Mouse (Mus musculus): Measurements from ENCODE around the gene Dnaja4.
"Not testable (repeated sequence)": the region's sequence is repeated elsewhere in the genome, so short reads cannot be mapped to it uniquely, and the experiment has no call there.

Dnaja4 gene

DNA sequence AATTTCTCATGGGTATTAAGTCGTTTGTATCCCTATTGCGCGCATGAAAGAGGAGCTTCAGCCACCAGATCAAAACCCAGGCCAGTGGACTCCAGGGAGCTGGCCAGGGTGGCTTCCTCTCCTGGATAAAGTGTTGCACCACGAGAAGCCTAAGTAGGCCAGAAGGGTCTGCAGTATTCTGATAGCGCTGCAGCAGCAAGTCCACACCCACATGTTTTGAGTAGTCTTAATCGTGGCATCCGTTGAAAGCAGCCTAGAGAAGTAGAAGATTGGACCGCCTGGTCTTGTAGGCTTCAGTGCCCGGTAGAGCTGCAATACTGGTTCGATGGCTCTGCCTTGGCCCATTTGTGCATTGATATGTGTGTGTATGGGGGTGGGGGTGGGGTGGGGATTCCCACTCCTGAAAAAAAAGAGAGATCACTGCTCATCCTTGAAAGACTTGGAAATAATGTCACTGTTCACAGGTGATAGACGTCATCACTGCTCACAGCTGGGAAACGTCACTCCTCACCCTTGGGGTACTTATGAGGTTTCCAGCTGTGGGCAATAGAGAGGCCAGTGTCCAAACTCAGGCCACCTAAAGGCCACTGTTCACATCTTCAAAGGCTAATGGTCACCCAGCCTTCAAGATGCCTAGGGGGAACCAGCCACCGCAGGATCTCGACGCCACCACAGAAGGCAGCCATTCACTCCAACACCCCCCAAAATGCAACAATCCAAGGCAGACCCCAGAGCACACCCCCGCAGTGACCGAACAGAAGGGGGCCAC, at the start of gene Dnaja4:
TSS of gene Dnaja4 (plus strand) at position 556 of the 769 bp plus-strand sequence.
- DNase-seq (ENCODE audit: low spot score in 2 of 2), result no peak

DNA sequence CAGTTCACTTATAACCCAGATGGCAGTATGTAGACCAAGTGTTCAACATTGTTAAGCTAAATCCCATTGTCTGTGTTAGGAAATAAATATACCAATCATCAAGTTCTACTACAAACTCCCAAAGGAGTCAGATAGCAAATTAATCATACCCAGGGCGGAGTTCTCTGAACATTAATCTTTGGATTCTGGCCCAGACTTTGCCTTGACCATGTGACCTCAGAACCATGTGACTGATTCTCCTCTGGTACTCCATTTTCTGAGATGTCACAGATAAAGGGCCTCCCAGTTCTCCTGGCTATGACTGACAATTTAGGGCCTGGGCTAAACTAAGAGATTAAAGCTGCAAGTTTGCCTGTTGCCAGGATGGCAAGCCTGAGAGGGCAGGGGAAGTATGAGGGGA, 49.3 kb upstream of the Dnaja4 start:
- DNase-seq (ENCODE audit: low spot score in 2 of 2), result no peak

DNA sequence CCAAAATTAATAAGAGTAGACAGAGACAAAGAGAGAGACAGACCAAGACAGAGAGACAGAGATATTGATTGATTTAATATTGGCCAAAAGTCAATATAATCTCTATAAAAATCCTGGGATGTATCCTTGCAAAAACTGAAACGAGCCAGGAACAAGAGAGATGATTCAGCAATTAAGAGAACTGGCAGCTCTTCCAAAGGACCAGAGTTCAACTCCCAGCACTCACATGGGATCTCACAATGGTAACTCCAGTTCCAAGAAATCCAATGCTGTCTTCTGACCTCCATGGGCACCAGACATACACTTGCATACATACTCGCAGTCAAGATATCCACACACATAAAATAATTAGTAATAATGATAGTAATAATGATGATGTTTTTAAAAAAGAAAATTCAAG, 45.9 kb upstream of the Dnaja4 start:
- no peak for DNase-seq (ENCODE audit: low spot score in 2 of 2)

DNA sequence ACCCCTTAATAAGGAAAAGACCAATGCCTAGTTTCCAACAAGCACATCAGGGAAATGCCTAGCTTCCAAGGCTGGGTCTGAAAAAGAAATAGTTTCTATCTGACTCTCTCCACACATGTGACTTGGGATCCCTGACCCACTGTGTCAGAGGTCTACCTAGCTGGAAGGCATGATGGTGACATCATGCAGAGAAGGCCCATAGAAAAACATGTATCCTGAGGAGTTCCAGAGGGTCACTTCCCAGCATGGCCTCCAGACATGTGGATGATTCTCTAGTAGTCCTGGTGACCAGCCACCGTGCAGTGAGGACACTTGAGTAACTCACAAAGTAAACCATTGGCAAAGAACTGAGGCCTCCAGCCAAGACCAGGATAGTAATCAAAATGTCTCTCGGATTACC, 42.8 kb upstream of the Dnaja4 start:
- DNase-seq (ENCODE audit: low spot score in 2 of 2), result no peak

DNA sequence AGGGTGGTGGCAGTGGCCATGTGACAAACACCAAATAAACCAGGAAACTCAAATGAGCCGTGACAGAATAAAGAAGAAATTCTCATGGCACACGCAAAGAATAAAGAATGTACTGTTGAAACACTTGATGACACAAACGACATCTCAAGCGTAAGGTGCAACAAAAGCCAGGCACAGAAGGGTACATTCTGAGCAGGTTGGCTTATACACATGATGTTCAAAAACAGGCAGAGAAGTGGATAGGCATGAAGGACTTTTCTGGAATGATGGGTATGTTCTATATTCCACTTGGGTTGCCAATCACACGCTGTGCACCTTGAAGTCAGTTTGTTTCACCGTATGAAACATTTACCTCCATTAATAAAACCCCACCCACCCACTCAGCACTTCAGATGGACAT, 42.3 kb upstream of the Dnaja4 start:
- DNase-seq (ENCODE audit: low spot score in 2 of 2), result no peak

DNA sequence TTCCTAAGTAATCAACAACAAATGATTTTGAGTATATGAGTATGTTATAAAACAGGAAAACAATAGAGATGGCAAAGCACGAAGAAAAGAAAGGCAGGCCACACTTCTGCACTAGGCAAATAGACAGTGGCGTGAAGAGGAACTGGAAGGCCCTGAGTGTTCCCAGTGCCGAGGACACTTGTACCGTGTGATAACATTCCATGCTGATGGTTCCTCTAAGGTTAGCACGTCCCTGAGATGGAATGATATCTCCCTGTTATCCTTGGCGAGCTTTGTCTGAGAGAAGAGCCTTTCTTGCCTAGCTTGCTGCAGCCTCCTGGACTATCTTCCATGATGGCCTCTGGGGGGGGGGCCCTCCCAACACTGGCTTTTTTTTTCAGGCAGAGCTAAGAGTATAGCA, 39.9 kb upstream of the Dnaja4 start:
- no peak for DNase-seq (ENCODE audit: low spot score in 2 of 2)

DNA sequence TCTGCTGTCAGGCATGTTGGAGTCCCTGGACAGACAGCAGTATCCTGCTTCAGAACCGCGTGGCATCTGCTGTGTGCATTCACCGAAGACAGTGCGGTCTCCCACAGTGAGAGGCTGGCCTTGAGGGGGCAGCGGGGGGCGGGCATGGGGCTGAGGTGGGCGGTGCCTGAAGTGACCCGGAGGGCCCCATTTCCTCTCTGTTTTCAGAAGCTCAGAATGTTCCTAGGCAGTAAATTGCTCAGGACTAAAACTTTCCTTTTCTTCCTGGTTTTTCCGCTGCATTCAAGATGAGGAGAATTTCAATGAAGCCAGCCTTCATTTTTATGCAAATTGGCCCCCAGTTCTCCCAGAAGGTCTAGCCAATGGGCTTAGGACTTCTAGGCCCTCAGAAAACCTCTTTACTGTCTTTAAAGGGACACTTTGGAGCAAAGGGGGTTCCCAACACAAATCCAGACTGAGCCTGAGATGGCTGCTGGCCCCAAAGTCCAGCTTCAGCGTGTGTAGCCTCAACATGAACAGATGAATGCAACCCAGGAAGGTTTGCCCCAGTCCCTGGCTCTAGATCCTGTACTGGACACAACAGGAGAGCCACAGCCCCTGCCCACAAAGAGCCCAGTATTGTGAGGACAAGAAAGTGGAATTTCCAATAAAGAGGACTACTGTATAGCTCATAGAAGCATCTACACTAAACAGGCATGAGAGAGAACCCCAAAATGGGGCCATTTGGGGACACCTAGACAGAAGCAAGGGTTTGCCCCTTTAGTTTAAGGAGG, 36.9 kb upstream of the Dnaja4 start, which contains the start of gene Acsbg1:
TSS of gene Acsbg1 (minus strand) at position 266 of the 773 bp plus-strand sequence.
- peak in 1 of 2 experiments; percentile 25 for DNase-seq (ENCODE audit: low spot score in 2 of 2)

DNA sequence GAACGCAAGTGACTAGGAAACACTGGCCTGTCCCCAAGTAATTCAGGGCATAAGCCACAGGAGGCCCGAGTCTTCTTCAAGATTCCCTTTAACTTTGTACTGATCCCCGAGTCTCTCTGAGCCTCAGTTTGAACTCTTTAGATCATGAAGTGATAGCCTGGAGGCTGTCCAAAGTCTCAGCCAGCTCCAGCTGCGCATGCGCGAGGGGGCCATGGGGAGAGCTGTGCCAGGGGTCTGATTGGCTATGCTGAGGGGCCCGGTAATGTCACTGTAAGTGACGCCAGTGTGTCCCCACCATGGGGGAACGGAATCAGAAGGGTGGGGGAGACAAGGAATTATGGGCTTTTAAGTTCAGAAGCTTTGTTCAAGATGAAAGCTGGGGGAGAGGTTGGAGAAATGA, 34.3 kb upstream of the Dnaja4 start:
- DNase-seq (ENCODE audit: low spot score in 2 of 2), result peak in 1 of 2 experiments; percentile 25

DNA sequence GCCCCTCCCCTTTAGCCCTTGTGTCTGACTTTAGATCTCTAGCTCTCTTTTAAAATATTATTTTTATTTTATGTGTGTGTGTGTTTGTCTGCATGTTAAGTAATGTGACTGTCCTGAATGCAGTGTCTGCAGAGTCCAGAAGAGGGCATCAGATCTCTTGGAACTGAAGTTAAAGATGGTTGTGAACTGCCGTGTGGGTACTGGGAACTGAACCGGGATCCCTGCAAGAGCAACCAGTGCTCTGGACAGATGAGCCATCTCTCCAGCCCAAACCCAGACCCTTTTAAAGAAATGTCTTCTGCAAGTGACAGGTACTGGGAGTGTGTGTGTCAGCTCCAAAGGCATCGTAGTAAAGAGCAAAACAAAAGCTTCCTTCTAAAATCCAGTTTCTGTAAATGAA, 32.6 kb upstream of the Dnaja4 start:
- no peak for DNase-seq (ENCODE audit: low spot score in 2 of 2)

DNA sequence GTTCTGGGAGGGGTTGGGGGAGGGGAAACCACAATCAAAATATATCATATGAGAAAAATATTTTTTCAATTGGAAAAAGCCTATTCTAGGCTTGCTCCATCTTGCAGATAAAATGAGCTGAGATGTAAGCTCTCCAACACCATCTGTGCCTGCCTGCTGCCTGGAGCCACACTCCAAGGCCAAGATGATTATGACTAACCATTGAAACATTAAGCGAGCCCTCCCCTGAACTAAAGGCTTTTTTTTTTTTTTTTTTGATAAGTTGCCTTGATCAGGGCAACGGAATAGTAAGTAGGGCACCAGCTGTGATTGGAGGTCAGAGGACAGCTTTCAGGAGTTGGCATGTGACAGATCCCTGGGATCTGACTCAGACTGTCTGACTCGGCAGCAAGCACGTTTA, 30.2 kb upstream of the Dnaja4 start:
- no peak for DNase-seq (ENCODE audit: low spot score in 2 of 2)

DNA sequence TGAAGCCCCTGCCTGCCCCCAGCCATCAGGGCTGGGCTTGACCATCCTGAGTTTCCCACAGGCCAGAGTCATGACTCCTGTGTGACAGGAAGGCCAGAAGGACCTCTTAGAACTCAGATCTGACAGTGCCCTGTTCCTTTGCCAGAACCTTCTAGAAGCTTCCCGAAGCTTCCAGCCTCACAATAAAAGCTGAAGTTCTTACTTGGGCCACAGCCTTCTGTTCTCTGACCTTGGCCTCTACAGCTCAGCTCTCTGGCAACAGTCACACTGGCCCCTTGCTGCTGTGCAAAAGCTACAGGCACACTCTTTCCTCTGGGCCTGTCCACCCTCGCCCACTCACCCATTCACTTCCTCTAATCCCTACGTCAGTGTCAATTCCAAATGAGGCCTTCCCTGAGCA, 26.7 kb upstream of the Dnaja4 start:
- DNase-seq (ENCODE audit: low spot score in 2 of 2), result no peak

DNA sequence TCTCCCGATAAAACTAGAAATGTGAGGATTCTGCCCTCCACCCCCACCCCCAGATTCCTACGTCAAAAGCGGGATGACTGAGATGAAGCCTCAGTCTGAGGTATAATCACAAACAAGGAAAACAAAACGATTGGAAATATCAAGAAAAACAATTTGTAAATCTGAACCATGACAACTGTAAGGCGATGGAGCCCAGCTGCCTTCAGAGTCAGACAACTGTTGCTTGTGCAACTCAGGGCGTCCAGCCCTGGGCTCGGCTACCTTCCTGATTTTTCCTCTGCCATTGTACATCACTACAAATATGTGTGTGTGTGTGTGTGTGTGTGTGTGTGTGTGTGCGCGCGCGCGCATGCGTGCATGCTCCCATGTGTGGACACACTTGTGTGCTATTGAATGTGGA, 24.8 kb upstream of the Dnaja4 start:
- no peak for DNase-seq (ENCODE audit: low spot score in 2 of 2)

DNA sequence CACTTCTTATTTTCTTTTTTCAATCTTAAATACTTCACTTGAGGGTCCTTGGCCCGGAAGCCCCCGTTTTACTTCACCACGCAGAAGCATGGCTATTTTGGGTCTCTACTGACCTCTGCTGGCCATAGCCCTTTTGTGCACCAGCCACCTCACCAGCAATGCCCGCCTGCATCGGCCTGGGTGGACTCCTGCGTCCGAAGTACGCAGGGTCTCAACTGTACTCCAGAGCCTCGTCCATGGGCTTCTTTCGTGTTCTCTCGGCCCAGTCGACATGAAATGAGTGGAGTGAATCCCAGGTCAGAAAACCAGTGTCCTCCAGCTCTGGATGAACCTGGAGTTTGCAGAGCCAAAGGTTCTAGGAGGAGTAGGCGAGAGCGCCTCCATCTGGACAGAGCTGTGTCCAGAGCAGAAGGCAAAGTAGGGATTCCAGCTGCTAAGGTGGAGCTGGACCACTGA, 22.1 kb upstream of the Dnaja4 start:
- peak; percentile 68 to 83 for DNase-seq (ENCODE audit: low spot score in 2 of 2)

DNA sequence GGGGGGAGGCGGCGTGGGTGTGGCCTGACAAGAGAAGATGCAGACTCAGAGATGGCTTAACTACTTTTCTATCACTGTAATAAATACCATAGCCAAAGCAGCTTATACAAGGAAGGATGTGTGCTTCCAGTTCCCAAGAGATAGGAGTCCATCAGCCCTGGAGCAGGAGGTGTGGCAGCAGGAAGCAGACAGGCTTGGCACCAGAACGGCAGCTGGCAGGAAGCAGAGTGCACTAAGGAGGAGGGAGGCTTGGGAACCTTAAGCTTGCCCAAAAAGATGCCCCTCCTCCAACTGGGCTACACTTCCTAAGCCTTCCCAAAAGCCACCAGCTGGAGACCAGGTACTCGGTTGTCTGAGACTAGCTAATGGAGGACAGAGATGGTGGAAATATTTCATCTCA, 15.8 kb upstream of the Dnaja4 start:
- DNase-seq (ENCODE audit: low spot score in 2 of 2), result peak in 1 of 2 experiments; percentile 21

DNA sequence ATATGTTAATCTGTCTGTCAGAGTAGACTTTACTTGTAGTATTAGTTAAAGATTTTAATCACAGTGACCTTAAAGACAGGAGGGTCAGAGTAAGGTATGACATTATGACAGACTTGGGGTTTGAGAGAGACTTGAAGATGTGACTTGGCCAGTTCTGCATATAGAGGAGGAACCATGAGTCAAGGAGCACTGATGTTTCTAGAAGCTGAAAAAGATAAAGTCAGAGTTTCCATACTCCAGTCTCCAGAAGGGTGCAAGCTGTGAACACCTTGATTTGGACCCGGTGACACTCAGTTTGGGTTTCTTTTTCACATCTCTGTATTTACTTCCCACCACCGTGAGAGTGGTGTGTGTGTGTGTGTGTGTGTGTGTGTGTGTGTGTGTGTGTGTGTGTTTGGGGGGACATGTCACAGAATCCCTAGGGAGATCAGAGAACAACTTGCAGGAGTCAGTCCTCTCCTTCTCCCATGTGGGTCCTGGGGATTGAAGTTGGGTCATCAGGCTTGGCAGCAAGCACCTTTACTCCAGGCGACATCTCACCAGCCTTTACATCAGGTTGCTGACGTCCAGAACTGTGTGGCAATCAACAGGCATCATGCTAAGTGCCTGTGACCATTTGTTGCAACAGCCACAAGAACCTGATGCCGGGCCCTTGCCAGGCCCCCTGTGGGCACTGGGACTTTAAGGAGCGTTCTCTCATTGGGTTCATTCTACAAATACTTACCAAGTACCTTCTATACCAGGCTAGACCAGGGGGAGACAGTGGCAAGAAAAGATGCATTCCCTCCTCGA, 14.7 kb upstream of the Dnaja4 start:
- DNase-seq (ENCODE audit: low spot score in 2 of 2), result no peak

DNA sequence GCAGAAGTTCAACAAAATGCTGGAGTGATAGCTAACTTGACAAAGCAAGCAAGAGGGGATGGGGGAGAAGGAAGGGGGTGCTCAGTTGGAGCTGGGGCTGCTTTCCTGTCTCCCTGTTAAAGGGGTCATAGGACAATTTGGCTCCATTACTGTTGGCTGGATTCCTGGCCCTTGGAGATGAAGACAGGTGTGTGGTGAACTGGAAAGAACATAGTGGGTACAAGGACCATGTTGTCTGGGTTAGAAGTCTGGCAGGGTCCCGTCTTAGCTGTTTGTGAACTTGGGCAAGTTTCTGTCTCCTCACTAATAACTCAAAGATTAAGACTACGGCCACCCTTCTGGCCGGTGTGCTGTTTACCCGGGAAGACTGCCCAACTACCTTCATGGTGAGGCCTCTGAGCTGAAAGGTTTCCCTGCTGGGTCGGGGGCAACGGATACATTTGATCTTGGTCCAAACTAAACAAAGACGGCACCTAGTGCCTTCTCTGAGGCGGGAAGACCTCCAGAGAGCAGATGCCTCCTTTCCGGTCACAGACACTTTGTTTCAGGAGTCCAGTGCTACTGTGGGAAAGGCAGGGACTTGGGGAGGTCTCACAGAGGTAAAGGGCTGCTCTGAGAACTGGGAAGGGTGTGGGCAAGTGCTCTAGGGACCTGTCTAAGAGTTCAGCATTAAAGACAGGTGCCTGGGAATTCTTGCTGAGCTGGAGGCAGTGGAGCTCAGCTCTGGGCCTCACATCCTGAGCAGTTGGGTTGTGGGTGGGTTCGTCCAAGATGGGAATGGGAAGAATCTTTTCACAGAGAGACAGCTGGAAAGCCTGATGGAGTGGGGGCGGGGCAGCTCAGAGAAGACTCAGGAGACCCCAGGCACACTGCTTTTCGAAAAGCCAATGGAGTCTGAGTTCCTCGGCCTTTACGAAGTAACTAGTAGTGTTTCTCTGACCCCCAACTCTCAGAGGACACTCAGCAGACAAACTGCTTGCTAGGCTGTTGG, 11.1 kb upstream of the Dnaja4 start:
- no peak for DNase-seq (ENCODE audit: low spot score in 2 of 2)

DNA sequence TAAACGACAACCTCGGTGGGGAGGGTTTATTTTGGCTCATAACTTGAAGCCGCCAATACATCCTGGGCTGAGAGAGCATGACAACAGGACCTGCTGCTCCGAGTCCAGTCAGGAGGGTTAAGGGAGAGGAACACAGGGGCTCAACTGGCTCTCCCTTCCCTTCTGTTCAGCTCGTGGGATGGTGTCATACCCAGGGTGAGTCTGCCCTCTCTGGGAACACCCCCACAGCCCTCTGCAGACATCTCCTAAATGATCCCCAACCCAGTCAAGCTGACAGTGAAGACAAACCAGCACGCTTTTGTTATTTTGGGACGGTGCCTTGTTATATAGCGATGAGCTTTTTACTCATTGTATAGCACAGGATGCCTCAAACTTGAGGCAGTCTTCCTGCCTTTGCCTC, 9.2 kb upstream of the Dnaja4 start:
- DNase-seq (ENCODE audit: low spot score in 2 of 2), result no peak

DNA sequence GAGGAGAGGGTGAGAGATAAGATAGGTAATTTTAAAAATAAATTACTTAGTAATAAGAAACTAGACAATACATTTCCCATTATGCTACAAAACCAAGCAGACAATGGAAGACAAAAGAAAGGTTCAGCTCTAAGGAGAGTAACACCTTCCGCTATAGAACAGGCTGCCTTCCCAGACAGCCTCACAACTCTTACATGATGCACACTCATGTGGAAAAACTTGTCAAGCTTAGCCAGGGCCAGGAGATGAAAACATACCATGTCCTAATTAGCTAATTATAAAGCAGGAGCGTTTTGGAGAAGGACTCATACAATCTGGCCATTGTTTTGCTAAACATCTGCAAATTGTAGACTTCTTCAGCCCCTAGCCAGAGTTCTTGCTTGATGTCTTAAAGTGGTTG, 8.0 kb upstream of the Dnaja4 start:
- not testable (repeated sequence) for DNase-seq (ENCODE audit: low spot score in 2 of 2)

DNA sequence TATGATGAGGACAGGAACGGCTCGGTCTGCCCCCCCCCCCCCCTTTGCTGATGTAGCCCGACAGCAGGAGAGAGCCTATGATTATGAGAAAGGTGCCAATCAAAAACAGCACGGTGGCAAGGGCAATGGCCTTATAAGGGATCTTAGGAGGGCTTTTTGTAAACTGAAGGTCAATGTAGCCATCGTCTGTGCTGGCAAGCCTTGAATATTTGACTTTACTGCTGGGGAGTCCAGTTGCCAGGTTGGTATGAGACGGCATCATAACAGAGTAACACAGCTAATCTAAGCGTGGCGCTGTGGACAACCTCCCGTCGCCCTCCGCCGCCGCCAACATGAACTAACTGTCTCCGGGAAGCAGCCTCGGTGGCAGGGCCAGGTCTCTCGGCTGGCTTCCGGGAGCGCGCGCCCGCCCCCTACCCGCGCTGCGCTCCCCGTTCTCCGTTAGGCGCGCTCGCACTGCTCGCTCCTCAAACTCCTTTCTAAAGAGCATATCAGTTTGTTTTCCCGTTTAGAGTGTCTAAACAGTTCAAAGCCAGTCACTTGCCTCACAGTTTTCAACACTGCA, 7.3 kb upstream of the Dnaja4 start:
- DNase-seq (ENCODE audit: low spot score in 2 of 2), result not testable (repeated sequence)

DNA sequence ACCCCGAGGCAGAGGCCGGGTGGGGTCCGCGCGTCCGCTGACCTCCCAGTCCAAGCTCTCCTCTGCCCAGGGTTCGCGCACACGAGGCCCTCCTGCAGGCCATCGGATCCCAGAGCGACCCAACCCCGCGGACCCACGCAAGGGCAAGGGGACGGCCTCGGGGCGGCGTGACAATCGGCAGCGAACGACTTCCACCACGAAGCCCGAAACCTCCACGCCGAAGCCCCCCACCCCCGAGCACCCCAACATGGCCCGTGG, 343 bp downstream of the Dnaja4 start:
- DNase-seq (ENCODE audit: low spot score in 2 of 2), result no peak

Data from cerebellum, postnatal 4 days (tissue).